Mouse (Mus musculus): ENCODE data around the gene Sept5.

Sept5 gene

DNA sequence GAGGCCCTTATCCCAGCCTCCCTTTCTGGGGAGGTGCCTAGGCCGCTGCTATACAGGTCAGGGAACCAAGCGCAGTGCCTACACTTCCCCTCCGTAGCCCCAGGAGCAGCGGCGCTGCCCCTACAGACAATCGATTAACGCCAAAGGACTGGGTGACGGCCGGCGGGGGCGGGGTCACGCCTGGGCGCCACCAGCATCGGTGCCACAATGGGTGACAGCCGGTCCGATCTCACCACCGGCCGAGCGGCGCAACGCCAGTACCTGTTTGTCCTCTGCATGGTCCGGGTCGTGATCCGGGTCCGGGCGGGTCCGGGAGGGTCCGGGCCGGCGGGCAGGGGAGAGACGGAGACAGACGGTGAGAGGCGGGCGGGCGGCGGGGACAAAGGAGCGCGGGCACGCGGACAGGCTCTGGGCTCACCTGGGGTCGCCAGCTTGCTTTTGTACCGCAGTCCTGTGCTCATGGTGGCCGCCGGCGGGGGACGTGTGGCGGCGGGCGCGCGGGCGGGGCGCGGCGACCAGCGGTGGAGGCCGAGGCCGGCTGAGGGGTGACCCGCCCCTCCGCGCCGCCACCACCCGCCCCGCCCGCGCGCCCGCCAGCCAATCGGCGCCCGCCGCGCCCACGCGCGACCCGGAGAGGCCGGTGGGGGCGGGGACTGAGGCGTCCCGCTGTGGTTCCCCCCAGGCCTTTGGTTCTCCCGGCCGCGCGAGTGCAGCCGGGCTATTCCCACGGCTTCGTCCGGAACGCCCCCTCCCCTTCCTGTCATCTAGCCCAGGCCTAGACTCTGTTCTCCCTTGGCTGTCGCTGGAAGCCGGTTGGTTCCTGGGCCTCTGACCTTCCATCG, at the start of gene Sept5:
Gene Sept5 (minus strand): TSS at position 565 of the 842 bp plus-strand sequence.
- DNase-seq = peak; percentile 78

DNA sequence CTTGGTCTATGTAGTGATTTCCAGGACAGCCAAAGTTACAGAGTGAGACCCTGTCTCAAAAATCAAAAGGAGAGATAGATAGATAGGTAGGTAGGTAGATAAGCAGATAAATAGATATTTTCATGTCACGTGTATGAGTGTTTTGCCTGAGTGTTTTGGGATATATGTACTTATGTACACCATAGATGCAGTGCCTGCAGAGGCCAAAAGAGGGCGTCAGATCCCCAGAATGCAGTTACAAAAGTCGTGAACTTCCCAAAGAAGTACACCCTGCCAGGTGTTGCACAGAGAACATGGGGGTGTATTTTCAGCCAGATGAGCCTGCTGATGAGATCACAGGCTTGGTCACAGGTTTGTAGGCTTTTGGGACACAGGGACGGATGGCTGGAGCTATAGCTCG, 49.4 kb upstream of the Sept5 start:
- no peak for DNase-seq

DNA sequence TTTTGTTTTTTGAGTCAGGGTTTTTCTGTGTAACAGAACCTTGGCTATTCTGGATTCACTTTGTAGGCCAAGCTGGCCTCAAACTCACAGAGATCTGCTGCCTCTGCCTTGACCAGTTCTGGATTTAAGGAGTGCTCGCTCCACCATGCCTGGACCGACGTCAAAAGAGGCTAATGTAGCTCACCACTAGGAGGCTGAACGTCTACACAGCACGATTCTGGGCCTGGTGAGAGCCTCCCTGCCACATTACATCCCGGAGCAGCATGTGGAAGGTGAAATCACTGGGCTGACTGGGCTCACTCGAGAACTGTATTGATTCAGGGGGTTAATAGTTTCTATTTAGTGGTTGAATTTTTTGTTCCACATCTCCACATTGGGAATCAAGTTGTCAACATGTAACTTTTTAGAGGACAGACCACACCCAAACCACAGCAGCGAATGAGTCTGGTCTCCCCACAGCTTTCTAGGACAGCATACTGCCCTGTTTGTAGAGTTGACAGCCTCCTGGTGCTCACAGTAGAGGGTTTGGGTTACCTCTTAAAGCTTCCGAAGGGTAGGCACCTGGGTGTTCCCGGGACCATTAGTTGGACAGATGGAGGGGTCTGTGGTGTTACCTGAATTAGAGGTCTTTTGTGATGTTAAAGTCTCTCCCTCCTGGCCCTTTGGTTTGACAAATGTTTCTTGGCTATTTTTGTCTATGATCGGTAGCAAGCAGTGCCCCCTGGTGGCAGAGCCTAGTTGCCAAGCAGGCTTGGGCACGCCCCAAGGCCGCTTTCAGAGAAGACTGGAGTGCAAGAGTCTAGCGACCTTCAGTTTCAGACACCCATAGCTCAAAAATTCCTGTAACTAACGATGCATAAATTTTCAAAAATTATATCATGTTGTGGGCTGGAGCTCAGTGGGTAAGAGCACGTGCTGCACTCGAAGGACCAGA, 48.3 kb upstream of the Sept5 start:
- DNase-seq = peak; percentile 17

DNA sequence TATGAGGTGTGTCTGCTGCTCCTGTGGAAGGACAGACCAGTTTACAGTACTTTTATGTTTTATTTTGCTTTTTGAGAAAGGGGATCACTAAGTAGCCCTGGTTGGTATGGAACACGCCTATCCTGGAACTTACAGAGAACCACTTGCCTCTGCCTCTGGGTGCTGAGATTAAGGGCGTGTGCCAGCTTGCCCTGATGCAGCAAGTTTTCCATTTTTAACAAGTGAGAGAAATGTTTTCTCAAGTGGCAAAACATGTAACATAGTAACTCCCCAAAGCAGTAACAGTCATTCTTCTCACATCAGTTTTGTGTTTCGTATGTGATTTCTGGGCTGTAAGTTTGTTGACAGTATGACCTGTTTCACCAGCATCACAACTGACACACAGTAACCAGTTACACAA, 43.3 kb upstream of the Sept5 start:
- DNase-seq = no peak

DNA sequence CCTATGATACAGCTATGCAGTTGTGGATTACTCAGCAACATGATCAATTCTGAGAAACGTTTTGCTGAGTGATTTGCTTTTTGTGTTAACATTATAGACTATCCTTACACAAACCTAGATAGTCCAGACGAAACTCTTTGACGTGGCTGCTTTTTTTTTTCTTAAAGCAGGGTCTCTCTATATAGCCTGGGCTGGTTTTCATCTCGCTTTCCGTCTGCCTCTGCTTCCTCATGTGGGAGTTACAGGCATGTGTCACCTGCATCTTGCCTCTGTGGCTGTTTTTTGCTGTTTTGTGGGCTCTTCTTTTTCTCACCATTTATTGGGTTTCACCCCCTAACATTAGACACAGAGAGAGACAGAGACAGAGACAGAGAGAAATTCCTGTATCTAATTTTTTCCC, 42.3 kb upstream of the Sept5 start:
- DNase-seq = no peak

DNA sequence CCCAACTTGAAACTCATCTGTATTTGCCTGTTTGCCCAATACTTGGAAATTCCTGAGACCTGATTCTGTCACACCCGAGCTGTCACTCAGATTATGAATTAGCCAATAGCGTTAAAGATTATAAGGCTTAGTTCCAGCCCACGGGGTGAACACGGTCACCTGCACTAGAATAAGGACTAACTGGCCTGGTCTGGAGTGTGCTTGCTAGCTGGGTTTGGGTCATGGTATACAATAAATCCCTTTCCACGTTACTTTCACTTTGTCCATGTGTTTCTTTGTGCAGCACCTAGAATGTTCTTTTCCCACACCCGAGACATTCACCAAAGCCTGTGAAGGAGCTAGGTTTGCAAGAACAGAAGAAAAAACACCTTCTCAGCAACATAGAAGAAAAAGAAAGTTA, 40.2 kb upstream of the Sept5 start:
- no peak for DNase-seq

DNA sequence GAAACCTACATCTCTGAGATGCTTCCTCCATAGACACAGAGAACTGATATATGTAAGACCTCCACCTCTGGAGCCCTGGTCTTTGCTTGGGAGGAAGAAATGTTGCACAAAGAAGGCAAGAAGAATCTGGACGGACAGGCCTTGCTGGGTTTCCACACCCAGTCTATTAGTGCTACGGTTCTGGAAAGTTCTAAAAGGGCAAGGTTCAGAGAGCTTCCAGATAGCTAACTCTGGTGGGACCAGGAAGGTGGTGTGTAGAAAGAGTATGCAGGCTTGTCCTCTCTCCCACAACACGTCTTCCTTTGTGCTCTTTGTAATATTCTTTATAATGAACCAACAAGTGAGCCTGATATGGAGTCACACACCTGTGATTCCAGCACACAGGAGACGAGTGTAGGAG, 28.8 kb upstream of the Sept5 start:
- DNase-seq = no peak

DNA sequence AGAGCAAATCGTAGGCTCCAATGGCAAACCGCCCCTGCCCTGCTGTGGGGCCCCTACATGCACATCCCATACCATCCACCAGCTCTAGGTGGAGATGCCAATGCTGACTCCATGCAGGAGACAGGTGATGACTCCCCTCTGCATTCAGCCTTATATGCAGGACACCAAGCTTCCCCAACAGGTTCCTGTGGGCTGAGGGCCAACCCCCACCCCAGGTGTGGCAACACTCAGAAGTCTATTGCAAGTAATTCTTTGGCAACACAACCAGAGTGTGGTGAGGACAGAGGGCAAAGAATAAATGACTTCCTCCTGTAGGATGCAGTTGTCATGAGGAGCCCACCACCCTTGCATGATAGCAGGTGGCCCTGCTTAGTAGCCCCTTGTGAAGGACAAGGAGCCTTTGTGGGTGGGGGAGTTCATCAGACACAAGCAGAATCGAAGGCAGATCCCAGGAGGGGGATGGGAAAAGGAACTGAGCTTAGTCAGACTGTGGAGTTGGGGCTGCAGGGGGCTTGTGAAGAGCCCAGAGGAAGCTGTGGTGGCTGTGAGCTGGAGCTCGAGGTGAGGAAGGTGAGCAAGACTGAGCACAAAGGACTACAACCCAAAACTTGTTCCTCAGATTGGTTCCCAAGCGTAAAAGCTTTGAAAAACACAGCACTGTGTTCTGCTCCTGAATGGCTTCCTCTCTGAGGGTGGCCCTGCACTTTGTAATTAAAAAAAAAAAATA, 25.8 kb upstream of the Sept5 start:
- no peak for DNase-seq

DNA sequence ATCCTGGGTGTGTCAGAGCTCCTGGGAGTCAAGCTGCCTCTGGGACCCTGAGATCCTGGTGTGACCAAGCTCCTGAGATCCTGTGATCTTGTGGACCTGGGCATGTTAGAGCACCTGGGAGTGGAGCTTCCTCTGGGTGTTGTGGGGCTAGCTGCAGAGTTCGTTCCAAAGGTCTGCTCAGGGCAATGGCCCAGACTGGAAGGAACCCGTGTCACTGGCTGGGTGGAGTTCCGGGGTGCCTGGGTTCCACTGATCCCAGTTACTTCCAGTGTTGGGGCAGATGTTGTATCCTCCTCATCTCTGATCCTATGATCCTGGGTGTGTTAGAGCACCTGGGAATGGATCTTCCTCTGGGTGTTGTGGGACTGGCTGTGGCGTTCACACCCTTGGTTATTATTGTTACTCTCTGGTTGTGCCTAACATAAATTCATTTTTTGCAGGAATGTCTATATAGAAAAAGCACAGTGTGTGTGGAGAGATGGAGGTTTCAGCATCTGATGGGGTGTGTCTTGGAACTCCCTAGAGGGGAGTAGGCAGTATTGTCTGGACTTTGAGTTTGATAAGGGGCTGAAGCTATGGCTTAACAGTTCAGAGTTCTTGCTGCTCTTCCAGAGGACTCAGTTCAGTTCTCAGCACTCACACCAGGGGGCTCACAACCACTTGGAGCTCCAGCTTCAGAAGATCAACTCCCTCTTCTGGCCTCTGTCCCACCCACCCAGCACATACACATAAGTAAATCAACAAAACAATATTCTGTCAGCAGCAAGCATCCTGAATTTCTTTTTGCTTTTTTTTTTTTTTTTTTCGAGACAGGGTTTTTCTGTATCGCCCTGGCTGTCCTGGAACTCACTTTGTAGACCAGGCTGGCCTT, 23.8 kb upstream of the Sept5 start:
- no peak for DNase-seq

DNA sequence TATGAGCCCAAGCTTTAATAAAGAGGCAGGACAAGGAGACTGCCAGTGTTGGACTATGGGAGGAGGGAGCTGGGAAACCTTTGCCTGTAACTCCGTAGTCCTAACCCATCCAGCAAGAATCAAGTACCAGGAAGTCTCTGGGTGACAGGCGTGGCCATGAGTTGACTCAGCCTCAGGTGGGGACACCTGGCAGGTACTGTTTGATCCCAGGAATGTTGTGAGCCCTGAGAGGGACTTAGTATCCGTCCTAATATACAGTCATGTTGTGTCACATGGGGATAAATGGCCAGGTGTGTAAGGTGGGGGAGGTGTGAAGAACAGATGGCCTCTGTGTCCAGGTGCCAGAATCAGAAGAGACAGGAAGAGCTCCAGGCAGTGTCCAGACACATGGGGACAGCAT, 19.4 kb upstream of the Sept5 start:
- DNase-seq = no peak

DNA sequence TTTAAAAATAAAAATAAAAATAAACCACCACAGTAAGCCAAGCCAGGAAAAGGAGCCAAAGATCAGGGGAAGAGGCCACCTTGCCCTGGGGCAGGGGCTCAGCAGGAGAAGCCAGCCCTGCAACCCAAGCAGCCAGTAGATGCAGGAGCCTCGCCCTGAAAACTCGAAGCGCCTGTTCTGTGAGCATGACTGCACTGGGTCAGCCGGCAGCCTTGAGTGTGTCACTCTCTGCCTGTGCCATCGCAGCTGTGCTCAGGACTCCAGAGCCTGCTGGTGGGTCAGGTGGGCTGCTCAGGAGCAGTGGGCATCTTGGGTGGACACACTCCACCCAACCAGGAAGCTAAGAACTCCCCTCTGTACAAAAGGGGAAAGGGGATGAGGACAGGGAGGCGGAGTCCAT, 15.6 kb upstream of the Sept5 start:
- no peak for DNase-seq

DNA sequence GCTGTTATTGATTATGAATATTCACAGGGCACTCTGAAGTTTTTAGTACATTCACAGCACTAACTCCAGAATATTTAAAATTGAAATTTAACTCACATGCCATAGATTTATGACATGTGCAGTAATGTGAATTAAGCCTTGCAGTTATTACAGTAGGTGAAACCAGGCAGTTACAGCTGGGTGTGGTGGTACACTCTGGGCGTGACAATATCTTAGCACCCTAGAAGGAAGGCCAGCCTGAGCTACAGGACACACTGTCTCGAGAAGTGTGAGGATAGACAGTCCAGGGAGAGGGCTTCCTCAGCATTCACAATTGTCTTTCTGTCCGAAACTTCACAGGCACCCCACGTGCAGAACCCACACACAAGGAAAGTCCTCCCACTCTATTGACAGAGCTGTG, 14.7 kb upstream of the Sept5 start:
- DNase-seq = no peak

DNA sequence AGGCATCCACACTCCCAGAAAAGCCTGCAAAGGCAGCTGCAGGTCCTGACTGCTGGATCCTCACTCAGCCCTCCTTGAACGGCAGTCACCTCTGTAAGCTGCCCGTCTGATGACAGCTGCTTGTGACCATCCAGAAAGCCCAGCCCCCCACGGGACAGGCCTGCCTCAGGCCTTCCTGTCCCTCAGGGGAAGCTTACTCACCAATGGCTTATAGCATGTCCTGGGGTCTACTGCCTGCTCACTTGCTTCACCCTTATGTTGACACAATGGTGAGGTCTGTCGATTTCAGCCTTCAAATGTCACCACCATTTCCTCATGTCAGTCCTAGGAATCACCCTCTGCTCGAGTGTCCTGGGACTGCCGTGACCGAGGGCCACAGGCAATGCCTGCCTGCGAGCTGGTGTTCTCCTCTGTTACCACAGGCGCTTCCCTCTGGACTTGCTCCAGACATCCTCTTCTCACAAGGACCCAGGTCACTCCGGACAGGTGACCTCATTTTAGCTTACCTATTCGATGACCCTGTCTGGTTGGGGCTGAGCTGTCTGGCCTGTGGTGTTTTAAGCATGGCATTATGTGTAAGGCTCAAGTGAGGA, 13.7 kb upstream of the Sept5 start:
- no peak for DNase-seq

DNA sequence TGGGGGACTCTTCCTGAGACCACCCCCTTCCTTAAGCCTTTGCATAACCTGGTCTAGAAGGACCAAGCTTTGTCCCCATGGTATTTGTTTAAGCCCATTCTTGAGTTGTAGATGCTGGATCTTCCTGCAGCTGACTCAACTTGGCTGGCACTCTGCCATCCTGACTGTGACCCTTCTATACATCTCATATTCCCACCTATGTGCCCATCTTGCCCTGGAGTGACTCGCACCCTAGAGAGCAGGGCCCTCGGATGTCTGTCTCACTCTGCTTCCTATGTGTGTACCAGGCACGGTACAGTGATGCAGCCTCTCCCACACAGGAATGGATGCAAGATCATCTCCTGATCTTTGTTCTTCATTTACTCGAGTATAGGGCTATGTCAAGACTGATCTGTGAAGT, 13.1 kb upstream of the Sept5 start:
- no peak for DNase-seq

DNA sequence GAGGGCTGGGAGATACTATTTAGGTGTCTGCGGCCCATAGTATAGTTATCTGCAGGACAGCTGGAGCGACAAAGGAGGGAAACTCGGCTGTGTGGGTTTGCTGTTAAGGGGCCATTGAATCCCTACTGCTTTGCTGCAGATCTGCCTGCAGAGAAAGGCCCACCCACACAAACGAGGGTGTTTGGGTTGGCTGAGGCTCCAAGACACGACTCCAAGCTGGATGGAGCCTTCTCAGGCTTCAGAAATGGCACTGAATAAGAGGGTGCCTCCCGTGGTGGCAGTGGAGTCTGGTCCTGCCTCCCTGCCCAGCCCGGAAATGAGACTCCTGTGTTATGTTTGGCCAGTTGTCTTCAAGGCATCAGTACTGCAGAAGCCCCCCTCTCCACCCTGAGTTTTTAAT, 12.5 kb upstream of the Sept5 start:
- DNase-seq = peak; percentile 52

DNA sequence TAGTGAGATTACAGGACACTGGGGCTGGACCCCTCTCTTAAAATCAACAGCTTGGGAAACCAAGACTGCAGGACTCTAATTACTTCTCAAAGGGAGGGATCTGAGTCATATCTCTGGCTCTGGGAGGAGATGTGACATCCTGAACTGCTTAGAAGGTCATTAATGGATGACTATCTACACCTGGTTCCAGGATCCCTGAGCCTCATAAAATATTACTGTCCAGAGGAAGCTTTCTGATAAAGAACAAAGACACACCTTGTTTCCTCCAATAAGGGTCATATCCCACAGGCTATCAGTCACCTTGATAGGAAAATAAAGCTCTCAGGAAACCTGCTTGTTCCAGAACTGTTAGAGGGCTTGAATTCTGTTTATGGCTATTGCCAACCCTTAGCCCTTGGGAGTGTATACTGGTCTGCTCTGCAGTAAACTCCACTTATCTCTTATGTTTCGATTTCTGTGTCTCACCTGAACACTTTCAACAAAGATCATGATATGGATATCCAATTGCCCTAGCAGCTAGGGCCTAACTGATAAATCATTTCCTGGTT, 9.7 kb upstream of the Sept5 start:
- no peak for DNase-seq

DNA sequence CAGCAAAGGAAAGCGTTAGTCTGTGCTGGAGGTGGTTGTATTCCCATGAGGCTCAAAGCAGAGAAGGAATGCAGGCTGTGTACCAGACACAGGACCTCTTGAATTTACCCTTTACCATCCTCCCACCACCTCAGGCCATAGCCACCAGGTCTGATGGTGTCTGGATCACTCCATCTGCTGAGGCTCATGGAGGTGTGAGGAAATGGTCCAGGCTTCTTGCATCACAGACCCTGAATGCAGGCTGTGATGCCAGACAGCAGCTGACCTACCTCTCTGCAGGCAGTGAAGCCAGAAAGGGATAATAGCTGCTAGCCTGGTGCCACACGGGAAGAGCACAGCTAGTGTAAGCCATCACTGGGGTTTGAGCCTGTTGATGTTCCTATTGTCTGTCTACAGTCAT, 8.6 kb upstream of the Sept5 start:
- DNase-seq = no peak

DNA sequence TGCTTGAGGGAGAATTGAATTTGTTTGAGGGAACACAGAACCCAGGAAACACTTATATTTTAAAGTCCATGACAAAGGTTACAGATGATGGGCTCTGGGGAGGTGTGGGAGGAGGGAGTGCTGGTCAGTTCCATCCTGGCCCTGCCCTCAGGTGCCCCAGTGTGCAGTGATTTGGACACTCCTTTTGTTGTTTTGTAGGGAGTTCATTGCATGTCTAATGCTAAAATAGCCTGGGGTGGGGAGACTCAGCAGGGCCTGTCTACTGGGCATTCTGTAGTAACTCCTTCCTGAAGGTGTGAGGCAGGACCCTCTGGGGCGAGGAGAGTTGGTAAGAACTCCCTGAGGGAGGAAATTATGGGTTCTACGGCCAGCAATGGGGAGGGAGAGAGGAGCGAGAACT, 7.0 kb upstream of the Sept5 start:
- no peak for DNase-seq

DNA sequence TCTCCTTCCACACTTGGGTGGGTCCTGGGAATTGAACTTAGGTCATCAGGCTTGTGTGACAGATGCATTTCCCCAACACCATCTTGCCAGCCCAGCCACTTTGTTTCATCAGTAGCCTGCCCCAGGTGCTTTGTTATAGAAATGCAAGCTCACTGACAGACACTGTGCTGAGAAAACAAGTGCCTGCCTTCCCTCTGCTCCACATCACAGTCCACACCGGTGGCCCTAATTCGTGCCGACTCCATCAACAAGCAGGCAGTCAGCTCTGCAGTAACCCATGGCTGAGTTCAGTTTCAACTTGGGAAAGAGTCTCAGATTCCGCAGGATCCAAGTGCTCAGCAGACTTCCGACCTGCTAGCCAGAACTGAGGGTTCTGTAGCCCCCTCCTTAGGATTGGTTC, 6.6 kb upstream of the Sept5 start:
- DNase-seq = no peak

DNA sequence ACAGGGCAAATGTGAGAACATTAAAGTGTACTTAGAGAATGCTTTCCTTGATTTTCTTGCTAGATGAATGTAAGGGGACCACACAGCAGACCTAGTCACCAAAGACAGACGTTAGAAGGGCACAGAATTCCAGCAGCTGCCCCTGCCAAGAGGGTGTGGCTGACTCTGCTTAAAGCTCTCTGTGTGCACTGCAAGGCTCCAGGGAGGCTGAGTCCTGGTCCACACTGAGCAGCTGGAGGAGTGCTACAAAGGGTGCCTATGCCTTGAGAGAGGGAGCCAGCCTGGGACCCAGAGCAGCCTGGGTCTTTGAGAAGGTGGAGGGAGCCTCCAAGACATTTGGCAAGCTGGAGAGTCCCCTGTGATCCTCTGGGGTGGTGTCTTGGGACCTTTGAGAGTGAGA, 3.6 kb upstream of the Sept5 start:
- DNase-seq = no peak

DNA sequence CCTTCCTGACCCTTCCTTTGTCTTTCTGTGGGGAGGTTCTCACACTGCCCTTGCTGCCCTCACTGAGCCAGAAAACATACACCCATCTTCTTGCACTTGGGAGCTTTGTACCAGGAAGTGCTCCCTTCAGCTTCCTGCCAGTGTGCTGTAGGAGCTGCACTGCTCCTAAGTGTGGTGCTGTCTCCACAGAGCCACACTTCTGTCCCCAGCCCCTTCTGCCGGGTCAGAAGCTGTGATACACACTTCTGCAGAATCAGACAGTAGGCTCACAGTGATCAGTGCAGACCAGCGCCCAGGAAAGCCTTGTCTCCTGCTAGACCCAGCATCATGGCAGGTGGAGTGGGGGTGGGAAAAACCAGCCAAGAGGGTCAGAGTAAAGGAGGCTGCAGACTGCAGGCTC, 3.1 kb upstream of the Sept5 start:
- DNase-seq = no peak

DNA sequence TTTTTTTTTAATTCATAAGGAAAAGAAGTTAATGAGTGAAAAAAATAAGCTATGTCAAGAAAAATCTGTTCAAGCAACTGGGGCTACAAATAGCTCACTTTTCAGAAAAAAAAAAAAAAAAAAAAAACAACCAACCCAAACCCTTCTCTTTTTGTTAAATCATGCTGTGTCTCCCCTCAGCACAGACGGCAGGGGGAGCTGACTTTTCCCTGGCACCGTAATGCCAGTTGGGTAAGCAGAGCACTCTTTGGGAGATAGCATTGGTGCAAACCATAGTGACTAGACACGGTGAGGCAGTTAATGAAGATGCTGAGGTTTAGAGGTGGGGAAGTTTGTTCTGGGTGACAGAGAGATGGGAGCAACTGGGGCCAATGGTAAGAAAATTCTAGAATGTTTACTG, 2.3 kb upstream of the Sept5 start:
- DNase-seq = peak; percentile 40

Measured in right cerebral cortex, postnatal 25 days (tissue).